Mouse (Mus musculus): ENCODE measurements around the gene Vps16.

GRCm38 (mm10) chr2:130383895-130384294 lies 40.2 kb upstream of the Vps16 start:
- TF ChIP-seq CTCF (IDR thresholded peaks at IDR 0.05; ENCODE audit: extremely low read depth, insufficient read length, insufficient replicate concordance, low read depth, low read length) (no peak), POLR2A (IDR thresholded peaks at IDR 0.05; ENCODE audit: low read depth, low read length) (no peak)

All from small intestine, adult 2 months (tissue).